Mouse (Mus musculus) adrenal gland, adult (tissue): Measurements from ENCODE around the gene Abcc6.

Experiments
- DNase-seq, 2 experiments: peaks; one replicate each; pipeline ENCODE4 v3.0.0; 2022 to 2023; ENCODE audit warnings: low spot score in 1 of 2; ENCODE audit not compliant: inconsistent age in 2 of 2

Gene Abcc6

GRCm38 (mm10) chr7:46029299-46030144 lies 580 bp downstream of the Abcc6 start:
- no peak for DNase-seq

DNA sequence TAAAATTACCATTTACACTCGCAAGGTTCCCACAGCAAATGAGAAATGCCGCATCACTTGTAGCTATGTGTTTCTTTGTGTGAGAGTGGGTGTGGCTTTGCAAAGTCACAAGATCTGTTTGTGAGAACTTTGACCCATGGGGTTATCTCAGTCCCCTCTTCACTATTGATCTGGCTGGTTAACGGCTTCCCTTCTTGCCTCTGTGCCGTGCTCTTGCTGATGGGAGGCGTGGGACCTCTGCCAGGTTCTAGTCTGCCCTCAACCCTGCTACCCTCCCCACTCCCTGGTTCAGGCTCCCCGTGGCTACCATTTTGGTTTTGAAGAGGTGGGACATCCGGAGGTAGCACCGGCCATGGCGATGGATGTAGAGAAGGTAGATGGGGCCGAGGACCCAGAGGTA lies 1.4 kb downstream of the Abcc6 start:
- no peak for DNase-seq

GRCm38 (mm10) chr7:46025436-46025835 lies 4.7 kb downstream of the Abcc6 start:
- no peak for DNase-seq

- DNase-seq, result no peak
These were observed 8.2 kb downstream of the Abcc6 start for GRCm38 (mm10) chr7:46021951-46022350.

DNA sequence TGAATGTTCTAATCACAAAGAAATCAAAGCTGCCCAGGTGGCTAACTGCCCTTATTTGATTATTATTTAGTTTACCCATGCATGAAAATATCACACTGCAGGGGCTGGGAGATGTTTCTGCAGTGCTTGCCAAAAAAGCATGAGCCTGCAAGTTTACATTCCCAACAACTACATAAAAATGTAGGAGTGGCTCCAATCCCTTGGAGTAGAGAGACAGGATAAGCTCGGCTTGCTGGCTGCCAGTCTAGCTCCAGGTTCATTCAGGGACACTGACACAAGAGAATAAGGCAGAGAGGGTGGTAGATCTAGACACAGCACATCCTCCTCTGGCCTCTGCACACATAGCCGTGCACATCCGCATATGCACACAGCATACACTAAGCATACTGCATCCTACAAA lies 10.5 kb downstream of the Abcc6 start:
- no peak for DNase-seq

- peak; percentile 16 to 62 for DNase-seq
These were observed 16.7 kb downstream of the Abcc6 start for GRCm38 (mm10) chr7:46013266-46014010.

- DNase-seq, result no peak
These were observed 18.0 kb downstream of the Abcc6 start for GRCm38 (mm10) chr7:46012121-46012520.

- DNase-seq, result peak; percentile 58 to 89
These were observed 20.5 kb downstream of the Abcc6 start for GRCm38 (mm10) chr7:46009578-46009977.

DNA sequence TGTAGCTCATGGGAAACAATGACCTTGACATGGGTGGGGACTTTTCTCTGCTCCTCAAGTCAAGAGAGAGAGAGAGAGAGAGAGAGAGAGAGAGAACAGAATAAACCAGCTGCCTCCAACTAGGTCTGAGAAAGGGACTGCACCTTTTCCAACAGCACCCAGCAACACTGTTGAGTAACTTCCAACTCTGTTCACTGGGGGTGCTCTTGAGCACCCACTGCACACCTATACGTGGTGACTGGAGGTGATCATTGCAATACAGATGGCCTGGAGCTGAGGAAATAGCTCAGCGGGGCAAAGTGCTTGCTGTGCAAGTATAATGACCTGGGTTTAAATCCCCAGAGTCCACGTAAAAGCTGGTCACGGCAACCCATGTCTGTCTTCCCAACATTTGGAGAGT lies 27.4 kb downstream of the Abcc6 start:
- no peak for DNase-seq

DNA sequence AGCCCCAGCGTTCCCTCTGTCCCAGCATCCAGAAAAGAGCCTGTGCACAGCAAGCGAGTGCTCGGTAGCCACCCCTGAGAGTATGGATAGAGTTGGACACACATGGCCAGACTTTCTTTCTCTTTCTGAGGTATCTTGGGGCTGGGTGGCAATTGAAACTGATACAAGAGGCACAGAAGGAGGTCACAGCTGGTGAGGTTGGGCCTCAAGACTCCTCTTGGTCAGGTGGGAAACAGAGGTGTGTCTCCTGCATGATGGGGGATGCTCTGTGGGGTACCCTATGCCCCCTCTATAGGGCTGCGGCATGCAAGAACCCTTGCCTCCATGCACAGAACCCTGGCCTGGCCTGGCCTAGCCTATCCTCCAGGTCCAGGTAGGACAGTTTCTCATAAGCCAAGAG lies 29.5 kb downstream of the Abcc6 start:
- no peak for DNase-seq

DNA sequence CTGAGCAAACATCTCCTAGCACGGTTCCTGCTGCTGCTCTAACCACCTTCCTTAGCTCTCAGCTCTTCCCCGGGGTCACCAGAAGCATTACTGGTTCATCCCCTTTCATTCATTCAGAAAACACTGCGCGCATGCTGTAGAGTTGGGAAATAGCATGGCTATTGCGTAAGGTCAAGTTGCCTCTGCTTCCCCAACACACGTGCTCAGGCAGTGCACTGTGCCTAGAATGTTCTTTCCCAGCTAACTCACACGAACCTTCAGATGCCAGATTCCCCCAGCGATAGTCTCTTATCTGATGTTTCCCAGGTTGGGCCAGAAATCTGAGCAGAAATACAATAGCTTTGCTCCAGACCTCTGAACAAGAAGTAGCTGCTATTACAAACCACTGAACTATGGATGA lies 37.6 kb downstream of the Abcc6 start:
- no peak for DNase-seq

- no peak for DNase-seq
These were observed 41.8 kb downstream of the Abcc6 start for GRCm38 (mm10) chr7:45988344-45988743.

- no peak for DNase-seq
These were observed 43.2 kb downstream of the Abcc6 start for GRCm38 (mm10) chr7:45986893-45987292.

DNA sequence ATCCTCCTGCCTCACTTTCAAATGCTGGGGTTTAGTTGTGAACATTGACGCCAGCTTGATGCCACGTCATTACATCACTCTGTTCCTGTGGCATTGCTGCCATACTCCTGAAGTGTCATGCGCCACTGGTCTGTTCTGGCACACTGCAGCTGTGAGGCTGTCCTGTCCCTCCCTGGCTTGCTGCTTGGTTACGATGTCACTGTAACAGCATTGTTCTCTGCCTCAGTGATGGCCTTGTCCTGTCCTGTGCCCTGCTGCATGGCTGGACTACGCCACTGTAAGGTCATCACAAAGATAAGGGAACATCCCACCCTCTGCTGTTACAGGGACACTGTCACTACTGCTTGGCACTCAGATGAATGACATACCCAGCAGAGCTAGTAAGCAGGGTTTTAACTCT lies 48.5 kb downstream of the Abcc6 start:
- no peak for DNase-seq

DNA sequence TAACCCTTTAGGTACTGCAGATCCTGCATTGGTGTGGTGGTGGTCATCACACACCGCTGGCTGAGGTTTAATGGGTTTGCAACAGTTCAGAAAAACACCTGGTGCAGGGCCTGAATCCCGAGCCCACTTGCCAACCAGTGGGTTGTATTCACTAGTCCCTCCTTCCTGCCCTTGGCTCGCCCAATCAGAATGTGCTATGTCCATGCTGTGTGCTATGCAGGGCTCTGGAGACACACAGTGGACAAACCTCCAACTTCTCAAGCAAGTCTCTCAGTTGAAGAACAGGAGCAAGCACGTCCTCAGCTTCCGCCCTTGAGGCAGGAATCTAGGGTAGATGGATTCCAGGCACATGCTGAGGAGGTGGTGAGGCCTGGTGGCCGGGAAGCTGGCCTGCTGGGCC lies 55.6 kb downstream of the Abcc6 start:
- no peak for DNase-seq

- no peak for DNase-seq
These were observed 56.0 kb downstream of the Abcc6 start for GRCm38 (mm10) chr7:45974103-45974502.

DNA sequence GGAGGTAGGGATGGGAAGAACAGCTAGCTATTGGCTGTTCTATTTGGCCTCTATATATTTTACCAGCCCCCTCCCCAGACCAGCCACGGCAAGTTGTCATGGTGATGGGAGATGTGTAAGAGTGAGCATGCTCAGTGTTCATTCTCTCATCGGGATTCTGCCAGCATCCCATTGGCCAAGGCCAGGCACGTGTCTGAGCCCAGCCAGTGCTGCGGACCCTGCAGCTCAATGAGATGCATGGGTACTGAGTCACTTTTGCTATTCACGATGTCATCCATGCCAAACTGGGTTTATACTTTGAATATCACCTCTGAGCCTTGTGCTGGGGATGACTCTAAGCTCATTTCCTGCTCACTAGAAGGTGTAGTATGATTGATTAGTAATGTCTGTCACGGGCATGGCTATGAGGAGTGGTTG lies 56.8 kb downstream of the Abcc6 start:
- DNase-seq, result no peak

GRCm38 (mm10) chr7:45971831-45972723 lies 58.0 kb downstream of the Abcc6 start:
- no peak for DNase-seq

DNA sequence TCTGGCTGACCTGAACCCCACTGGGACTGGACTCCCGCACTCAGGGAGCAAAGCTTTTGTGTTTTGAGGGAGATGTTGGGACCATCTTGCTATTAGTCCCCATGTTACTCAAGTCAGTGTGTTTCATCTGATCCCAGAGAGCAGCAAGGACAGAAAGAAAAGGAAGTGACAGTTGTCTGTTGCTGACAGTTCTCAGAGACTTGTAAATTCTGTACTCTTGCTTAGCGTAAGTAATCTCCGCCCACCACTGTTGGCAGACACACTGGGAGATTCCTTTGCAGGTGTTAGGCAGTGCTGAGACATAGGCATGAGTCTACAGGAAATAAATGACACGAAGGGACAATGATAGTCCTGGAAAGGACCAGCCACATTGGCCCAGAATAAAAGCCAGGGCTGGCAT lies 73.5 kb downstream of the Abcc6 start:
- no peak for DNase-seq

- DNase-seq, result no peak
These were observed 81.0 kb downstream of the Abcc6 start for GRCm38 (mm10) chr7:45949061-45949460.

DNA sequence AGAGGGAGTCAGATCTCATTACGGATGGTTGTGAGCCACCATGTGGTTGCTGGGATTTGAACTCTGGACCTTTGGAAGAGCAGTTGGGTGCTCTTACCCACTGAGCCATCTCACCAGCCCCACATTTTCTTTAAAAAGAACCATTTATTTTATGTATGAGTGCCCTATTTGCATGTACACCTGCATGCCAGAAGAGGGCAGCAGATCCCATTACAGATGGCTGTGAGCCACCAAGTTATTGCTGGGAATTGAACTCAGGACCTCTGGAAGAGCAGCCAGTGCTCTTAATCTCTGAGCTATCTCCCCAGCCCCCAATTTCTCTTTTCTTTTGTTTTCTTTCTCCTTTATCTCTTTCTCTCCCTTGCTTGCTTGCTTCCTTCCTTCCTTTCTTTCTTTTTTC lies 86.8 kb downstream of the Abcc6 start:
- DNase-seq, result peak in 1 of 2 experiments; percentile 60
